Mouse (Mus musculus): ENCODE results near the gene Ebf1.

- TF ChIP-seq EP300 (IDR thresholded peaks at IDR 0.05) (no peak), CTCF (IDR thresholded peaks at IDR 0.05) (no peak)
Measured at GRCm38 (mm10) chr11:44721976-44722375, 104.9 kb downstream of the Ebf1 start.
